Mouse (Mus musculus): ENCODE results near the gene Tm4sf20. TPM values are rescaled to one million over a fixed set of nuclear protein-coding genes. Genes with fewer than 3 reads are reported as not detected.

The Tm4sf20 gene
- polyA plus RNA-seq, 1 experiment, result not detected

DNA sequence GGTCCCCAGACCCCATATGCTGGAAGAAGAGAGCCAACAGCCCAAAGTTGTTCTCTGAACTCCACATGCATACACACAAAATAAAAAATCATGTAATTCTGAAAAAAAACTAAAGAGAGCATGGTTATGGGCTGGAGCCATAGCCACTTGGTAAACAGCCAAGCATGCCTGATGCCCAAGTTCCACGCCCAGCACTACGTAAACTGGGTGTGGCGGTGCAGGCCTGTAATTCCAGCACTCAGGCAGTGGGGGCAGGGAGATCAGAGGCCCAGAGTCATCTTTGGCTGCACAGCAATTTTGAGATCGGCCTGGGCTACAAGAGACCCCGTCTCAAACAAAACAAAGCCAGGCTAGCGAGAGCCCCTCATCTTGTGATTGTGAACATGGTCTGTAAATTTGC is 17.3 kb upstream of the Tm4sf20 start:
- peaks cover 16% of the 10 kb centered on the region for H3K4me1 ChIP-seq
- H3K36me3 ChIP-seq (replicated peaks; ENCODE audit: low read length), result no peaks in the 10 kb centered on the region
- peaks cover 5% of the 10 kb centered on the region; the same call in 1 of the 2 replicates for H3K9me3 ChIP-seq
- TF ChIP-seq GATA1 (IDR thresholded peaks at IDR 0.05; ENCODE audit: borderline replicate concordance, low read length) (no peak), FLI1 (IDR thresholded peaks at IDR 0.05; ENCODE audit: low read length) (no peak)
- peaks cover 19% of the 10 kb centered on the region for H3K27me3 ChIP-seq (replicated peaks)
- no peak overlapping the region for H3K4me3 ChIP-seq (replicated peaks)

DNA sequence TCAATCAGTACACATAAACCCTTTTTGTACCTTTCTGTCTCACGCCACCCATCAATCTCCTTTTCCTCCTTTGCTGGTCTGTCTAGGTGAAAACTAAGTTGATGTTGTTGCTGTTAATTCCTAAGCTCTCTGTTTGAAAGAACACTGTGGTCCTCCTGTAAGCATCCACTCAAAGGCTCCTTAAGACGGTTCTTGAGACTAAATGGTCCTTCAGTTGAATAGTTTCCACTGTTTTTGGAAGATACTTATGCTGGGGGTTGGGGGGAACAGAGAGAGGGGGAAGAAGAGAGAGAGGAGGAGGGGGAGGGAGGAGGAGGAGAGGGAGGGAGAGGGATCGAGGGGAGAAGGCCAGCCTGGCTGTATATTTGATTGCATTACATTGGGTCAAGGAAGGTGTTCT is 15.3 kb upstream of the Tm4sf20 start:
- no peak overlapping the region for H3K4me3 ChIP-seq (replicated peaks)
- no peaks in the 10 kb centered on the region for H3K9me3 ChIP-seq
- TF ChIP-seq FLI1 (IDR thresholded peaks at IDR 0.05; ENCODE audit: low read length) (no peak), GATA1 (IDR thresholded peaks at IDR 0.05; ENCODE audit: borderline replicate concordance, low read length) (no peak)
- H3K27me3 ChIP-seq (replicated peaks), result peaks cover 22% of the 10 kb centered on the region
- no peaks in the 10 kb centered on the region for H3K36me3 ChIP-seq (replicated peaks; ENCODE audit: low read length)
- peaks cover 16% of the 10 kb centered on the region for H3K4me1 ChIP-seq

DNA sequence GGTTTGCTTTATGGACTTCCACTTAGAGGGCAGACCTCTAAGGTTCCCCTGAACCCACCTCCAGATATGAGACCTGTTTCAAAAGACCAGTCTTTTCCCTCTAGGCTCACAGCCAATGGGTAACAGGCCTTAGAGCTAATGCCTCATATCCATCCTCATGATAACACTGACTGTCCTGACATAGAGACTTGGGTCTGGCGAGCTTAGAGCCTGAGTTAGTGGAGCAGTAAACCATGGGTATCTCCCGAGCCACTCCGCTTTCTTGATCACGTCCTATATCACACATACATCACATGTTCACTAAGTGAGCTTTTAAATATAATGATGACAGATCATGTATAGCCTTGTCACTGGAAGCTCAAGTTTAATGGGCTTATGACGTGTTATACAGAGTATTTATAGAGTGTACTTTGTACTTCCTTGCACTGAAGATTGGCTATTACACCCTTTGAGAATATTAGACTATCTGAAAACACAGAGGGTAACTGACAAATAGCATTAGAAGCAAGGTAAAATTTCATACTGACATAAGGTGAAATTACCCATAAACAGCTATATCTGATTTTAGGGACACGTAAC is 11.2 kb upstream of the Tm4sf20 start:
- Histone ChIP-seq H3K4me3 (replicated peaks) (no peak overlapping the region), H3K4me1 (no peaks in the 10 kb centered on the region), H3K36me3 (replicated peaks; ENCODE audit: low read length) (no peaks in the 10 kb centered on the region), H3K27me3 (replicated peaks) (peaks cover 12% of the 10 kb centered on the region), H3K9me3 (peaks cover 15% of the 10 kb centered on the region)
- TF ChIP-seq FLI1 (IDR thresholded peaks at IDR 0.05; ENCODE audit: low read length) (no peak), GATA1 (IDR thresholded peaks at IDR 0.05; ENCODE audit: borderline replicate concordance, low read length) (no peak)

DNA sequence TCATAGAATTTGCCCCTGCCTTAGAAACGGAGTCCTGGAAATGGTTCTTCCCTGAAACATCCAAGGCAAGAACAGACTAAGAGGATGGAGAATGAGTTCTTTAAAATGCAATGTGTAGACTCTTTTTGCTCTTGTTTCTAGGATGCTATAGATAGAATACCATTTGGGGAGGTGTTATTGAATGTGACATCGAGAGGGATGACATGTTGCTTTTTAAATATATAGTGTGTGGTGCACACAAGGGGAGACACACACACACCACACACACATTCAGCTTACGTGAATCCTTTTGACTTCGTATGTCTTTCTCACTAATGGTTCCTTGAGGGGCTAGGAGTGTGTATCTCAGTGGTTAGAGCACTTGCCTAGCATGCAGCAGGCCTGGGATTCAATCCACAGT is 7.0 kb upstream of the Tm4sf20 start:
- H3K4me3 ChIP-seq (replicated peaks), result no peak overlapping the region
- H3K36me3 ChIP-seq (replicated peaks; ENCODE audit: low read length), result no peaks in the 10 kb centered on the region
- peaks cover 30% of the 10 kb centered on the region for H3K9me3 ChIP-seq
- H3K4me1 ChIP-seq, result peaks cover 6% of the 10 kb centered on the region
- H3K27me3 ChIP-seq (replicated peaks), result peaks cover 4% of the 10 kb centered on the region
- no peak for TF ChIP-seq FLI1 (IDR thresholded peaks at IDR 0.05; ENCODE audit: low read length)
- TF ChIP-seq GATA1 (IDR thresholded peaks at IDR 0.05; ENCODE audit: borderline replicate concordance, low read length), result no peak

DNA sequence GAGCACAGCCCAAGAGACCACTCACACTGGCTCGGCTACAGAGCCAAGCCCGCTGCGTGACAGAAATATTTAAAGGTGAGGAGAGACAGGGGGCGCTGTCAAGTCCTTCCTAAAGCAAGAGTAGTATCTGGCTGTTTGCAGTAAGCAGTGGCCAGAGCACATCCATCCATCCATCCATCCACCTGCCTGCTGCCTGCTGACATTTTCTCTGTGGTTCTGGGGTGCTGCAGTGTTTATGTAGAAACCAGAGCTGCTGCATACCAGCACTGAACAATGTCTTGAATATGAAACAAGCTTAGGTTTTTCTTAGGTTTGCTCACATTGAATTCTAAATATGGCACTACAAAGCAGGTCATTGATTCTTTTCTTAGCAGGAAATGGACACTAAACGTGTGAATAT is 4.9 kb upstream of the Tm4sf20 start:
- Histone ChIP-seq H3K27me3 (replicated peaks) (no peaks in the 10 kb centered on the region), H3K4me3 (replicated peaks) (no peak overlapping the region), H3K36me3 (replicated peaks; ENCODE audit: low read length) (no peaks in the 10 kb centered on the region), H3K4me1 (peaks cover 6% of the 10 kb centered on the region), H3K9me3 (peaks cover 30% of the 10 kb centered on the region)
- no peak for TF ChIP-seq FLI1 (IDR thresholded peaks at IDR 0.05; ENCODE audit: low read length)
- no peak for TF ChIP-seq GATA1 (IDR thresholded peaks at IDR 0.05; ENCODE audit: borderline replicate concordance, low read length)

DNA sequence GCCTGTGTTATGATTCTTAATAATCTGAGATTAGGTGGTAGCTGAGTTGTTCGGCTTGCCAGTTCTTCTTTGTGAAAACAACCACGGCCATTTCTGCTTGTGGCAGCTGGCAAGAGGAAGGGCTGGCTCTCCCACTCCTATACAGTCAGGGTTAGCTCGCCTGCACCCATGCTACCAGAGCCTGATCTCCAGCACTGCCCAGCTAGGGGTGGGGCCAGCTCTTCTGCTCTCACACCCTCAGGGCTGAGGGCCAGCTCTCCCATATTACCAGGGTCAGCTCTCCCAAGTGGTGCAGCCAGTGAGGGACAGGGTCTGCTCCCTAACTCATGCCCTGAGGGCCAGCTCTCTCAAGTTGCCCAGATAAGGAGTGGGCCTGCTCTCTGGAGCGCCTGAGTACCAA is 4.2 kb upstream of the Tm4sf20 start:
- Histone ChIP-seq H3K27me3 (replicated peaks) (no peaks in the 10 kb centered on the region), H3K4me1 (peaks cover 6% of the 10 kb centered on the region), H3K36me3 (replicated peaks; ENCODE audit: low read length) (no peaks in the 10 kb centered on the region), H3K9me3 (peaks cover 30% of the 10 kb centered on the region), H3K4me3 (replicated peaks) (no peak overlapping the region)
- no peak for TF ChIP-seq GATA1 (IDR thresholded peaks at IDR 0.05; ENCODE audit: borderline replicate concordance, low read length)
- TF ChIP-seq FLI1 (IDR thresholded peaks at IDR 0.05; ENCODE audit: low read length), result no peak

DNA sequence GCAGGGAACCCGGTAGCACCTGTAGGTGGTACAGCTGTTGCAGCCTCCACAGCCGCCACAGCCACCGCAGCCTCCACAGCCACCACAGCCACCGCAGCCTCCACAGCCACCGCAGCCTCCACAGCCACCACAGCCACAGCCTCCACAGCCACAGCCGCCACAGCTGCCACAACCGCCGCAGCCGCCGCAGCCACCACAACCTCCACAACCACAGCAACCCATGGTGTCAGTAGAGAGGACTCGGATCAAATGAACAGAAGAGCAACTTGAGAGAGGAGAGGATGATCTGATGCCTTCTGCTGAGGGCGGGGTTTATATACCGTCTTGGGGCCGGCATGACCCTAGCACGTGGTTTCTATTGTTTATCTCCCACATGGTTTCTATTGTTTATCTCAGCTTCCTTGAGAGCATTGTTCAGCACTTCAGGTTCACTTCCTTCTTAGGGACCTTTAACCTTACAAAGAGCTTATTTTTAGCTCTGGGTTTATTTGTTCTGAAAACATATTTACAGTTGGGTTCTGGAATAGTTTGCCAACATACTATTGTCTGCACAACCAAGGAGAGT is 2.8 kb upstream of the Tm4sf20 start, which contains the start of gene Gm47791:
Gene Gm47791, minus strand, starts transcription at position 222 of the 565 bp plus-strand sequence.
- Histone ChIP-seq H3K27me3 (replicated peaks) (no peaks in the 10 kb centered on the region), H3K36me3 (replicated peaks; ENCODE audit: low read length) (no peaks in the 10 kb centered on the region), H3K4me3 (replicated peaks) (no peak within 1 kb of the TSS), H3K9me3 (peaks cover 25% of the 10 kb centered on the region), H3K4me1 (peaks cover 6% of the 10 kb centered on the region)
- TF ChIP-seq FLI1 (IDR thresholded peaks at IDR 0.05; ENCODE audit: low read length) (no peak), GATA1 (IDR thresholded peaks at IDR 0.05; ENCODE audit: borderline replicate concordance, low read length) (no peak)

DNA sequence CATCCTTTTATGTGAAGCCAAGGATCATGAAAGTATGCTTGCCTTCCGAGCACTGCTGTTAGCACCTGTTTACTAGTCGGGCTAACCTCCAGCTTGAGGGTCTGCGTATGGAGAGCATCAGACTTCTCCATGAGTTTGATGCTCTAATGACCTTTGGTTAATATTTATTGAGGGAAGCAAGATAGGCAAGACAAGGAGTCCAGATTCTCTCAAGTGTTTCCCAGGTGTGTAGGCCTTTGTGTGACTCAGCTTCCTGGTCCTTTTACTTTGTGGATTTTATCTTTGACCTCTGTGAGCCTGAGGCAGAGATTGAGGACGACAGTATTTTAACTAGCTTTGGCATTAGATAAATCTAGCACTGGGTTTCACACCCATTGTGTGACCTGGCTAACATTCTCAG is 1.6 kb downstream of the Tm4sf20 start:
- H3K4me3 ChIP-seq (replicated peaks), result no peak overlapping the region
- H3K36me3 ChIP-seq (replicated peaks; ENCODE audit: low read length), result peaks cover 13% of the 10 kb centered on the region
- H3K27me3 ChIP-seq (replicated peaks), result no peaks in the 10 kb centered on the region
- TF ChIP-seq FLI1 (IDR thresholded peaks at IDR 0.05; ENCODE audit: low read length), result no peak
- no peak for TF ChIP-seq GATA1 (IDR thresholded peaks at IDR 0.05; ENCODE audit: borderline replicate concordance, low read length)
- peaks cover 6% of the 10 kb centered on the region for H3K4me1 ChIP-seq
- H3K9me3 ChIP-seq, result peaks cover 3% of the 10 kb centered on the region; the same call in 1 of the 2 replicates

DNA sequence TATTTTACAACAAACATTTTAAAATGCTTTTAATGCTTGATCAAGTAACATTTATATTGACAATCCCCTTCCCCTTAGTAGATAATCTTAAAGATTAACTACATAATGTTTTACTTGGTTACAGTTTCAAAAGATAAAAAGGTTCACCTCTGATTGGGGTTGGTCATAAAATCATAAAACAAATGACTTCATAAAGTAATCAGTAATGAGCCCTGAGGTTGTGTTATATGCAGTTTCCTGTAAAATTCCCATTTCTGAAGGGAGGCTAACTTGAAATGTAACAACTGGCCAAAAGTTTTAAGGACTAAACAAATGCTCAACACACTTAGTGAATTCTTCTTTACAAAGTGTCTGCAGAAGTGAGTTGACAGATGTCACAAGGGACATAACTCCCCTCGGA is 2.0 kb downstream of the Tm4sf20 start:
- H3K4me3 ChIP-seq (replicated peaks), result no peak overlapping the region
- H3K4me1 ChIP-seq, result peaks cover 4% of the 10 kb centered on the region
- peaks cover 17% of the 10 kb centered on the region for H3K36me3 ChIP-seq (replicated peaks; ENCODE audit: low read length)
- peaks cover 3% of the 10 kb centered on the region; the same call in 1 of the 2 replicates for H3K9me3 ChIP-seq
- no peak for TF ChIP-seq GATA1 (IDR thresholded peaks at IDR 0.05; ENCODE audit: borderline replicate concordance, low read length)
- TF ChIP-seq FLI1 (IDR thresholded peaks at IDR 0.05; ENCODE audit: low read length), result no peak
- H3K27me3 ChIP-seq (replicated peaks), result no peaks in the 10 kb centered on the region

DNA sequence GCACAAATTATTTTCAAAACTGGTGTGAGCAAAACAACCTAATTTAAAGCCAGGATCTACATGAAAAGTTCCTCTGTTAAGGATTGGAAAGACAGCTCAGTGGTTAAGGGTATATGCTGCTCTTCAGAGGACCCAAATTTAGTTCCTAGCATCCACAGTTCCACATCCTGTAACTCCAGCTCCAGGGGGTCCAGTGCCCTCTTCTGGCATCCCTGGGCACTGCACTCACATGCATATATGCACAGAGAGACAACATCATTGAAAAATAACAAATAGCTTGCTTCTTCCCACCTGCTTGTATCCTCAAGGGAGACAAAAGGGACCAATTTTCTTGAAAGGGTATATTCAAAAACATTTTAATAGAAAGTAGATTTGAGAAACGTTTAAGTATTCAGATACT is 6.0 kb downstream of the Tm4sf20 start:
- no peak for TF ChIP-seq FLI1 (IDR thresholded peaks at IDR 0.05; ENCODE audit: low read length)
- no peak for TF ChIP-seq GATA1 (IDR thresholded peaks at IDR 0.05; ENCODE audit: borderline replicate concordance, low read length)
- H3K27me3 ChIP-seq (replicated peaks), result no peaks in the 10 kb centered on the region

More for the DNA sequence above, 6.0 kb downstream of the Tm4sf20 start:
- peaks cover 55% of the 10 kb centered on the region for H3K36me3 ChIP-seq (replicated peaks; ENCODE audit: low read length)
- H3K4me1 ChIP-seq, result no peaks in the 10 kb centered on the region
- H3K9me3 ChIP-seq, result no peaks in the 10 kb centered on the region
- H3K4me3 ChIP-seq (replicated peaks), result no peak overlapping the region

Data from megakaryocyte, embryonic 14.5 days (primary cell).